Mouse (Mus musculus): ENCODE measurements around the gene Cptp. TPM values are rescaled to one million over a fixed set of nuclear protein-coding genes. Genes with fewer than 3 reads are reported as not detected.

Gene Cptp
- polyA plus RNA-seq, 1 experiment from 2014 or later: 29.1 TPM

GRCm38 (mm10) chr4:155895826-155896225, 26.6 kb upstream of the Cptp start:
- Histone ChIP-seq H3K27ac (replicated peaks) (no peak overlapping the region), H3K4me1 (replicated peaks) (peaks cover 37% of the 10 kb centered on the region), H3K4me2 (peak overlapping the region; percentile 99), H3K27me3 (no peaks in the 10 kb centered on the region), H3K9me3 (no peaks in the 10 kb centered on the region), H3K9ac (no peak overlapping the region), H3K4me3 (0 out of 2 replicates have a peak overlapping the region, but pooled peaks have one; percentile 87), H3K36me3 (peaks cover 45% of the 10 kb centered on the region)
- WGBS: 98% methylated on average over 4 of the region's 4 CpGs
- no peak for ATAC-seq (ENCODE audit: low FRiP score, low read depth)

GRCm38 (mm10) chr4:155895216-155895615, 26.0 kb upstream of the Cptp start:
- no peak for ATAC-seq (ENCODE audit: low FRiP score, low read depth)
- 19% methylated on average over 6 of the region's 6 CpGs for whole genome bisulfite sequencing
- peak overlapping the region; percentile 87 for H3K4me3 ChIP-seq
- H3K27me3 ChIP-seq: no peaks in the 10 kb centered on the region
- H3K27ac ChIP-seq (replicated peaks): peak overlapping the region; percentile 52
- H3K9me3 ChIP-seq: no peaks in the 10 kb centered on the region
- H3K36me3 ChIP-seq: peaks cover 38% of the 10 kb centered on the region
- H3K4me2 ChIP-seq: peak overlapping the region; percentile 99
- peak overlapping the region; percentile 95; the same call in 1 of the 2 replicates for H3K9ac ChIP-seq
- peaks cover 43% of the 10 kb centered on the region for H3K4me1 ChIP-seq (replicated peaks)

GRCm38 (mm10) chr4:155894311-155894881, 25.2 kb upstream of the Cptp start:
- Histone ChIP-seq H3K27ac (replicated peaks) (peak overlapping the region; percentile 52), H3K4me2 (peak overlapping the region; percentile 99), H3K9ac (peak overlapping the region; percentile 95; the same call in 1 of the 2 replicates), H3K27me3 (no peaks in the 10 kb centered on the region), H3K36me3 (peaks cover 36% of the 10 kb centered on the region), H3K4me3 (peak overlapping the region; percentile 87), H3K9me3 (no peaks in the 10 kb centered on the region), H3K4me1 (replicated peaks) (peaks cover 51% of the 10 kb centered on the region)
- no peak for ATAC-seq (ENCODE audit: low FRiP score, low read depth)
- 23% methylated on average over 8 of the region's 8 CpGs for WGBS

GRCm38 (mm10) chr4:155893212-155893690, 24.0 kb upstream of the Cptp start:
- peaks cover 36% of the 10 kb centered on the region for H3K36me3 ChIP-seq
- no peak for ATAC-seq (ENCODE audit: low FRiP score, low read depth)
- H3K27me3 ChIP-seq: no peaks in the 10 kb centered on the region
- peak overlapping the region; percentile 95 for H3K9ac ChIP-seq
- H3K27ac ChIP-seq (replicated peaks): no peak overlapping the region
- peak overlapping the region; percentile 99 for H3K4me2 ChIP-seq
- WGBS: 65% methylated on average over 8 of the region's 8 CpGs
- peaks cover 52% of the 10 kb centered on the region for H3K4me1 ChIP-seq (replicated peaks)
- peak overlapping the region; percentile 87 for H3K4me3 ChIP-seq
- no peaks in the 10 kb centered on the region for H3K9me3 ChIP-seq

- H3K36me3 ChIP-seq: peaks cover 38% of the 10 kb centered on the region
- peaks cover 52% of the 10 kb centered on the region for H3K4me1 ChIP-seq (replicated peaks)
- WGBS: 4% methylated on average over 37 of the region's 37 CpGs
- ATAC-seq (ENCODE audit: low FRiP score, low read depth): peak; percentile 35; the same call in 1 of the 2 replicates
- H3K27me3 ChIP-seq: no peaks in the 10 kb centered on the region
- H3K27ac ChIP-seq (replicated peaks): peak overlapping the region; percentile 100
- peak overlapping the region; percentile 87 for H3K4me3 ChIP-seq
- peak overlapping the region; percentile 95 for H3K9ac ChIP-seq
- H3K9me3 ChIP-seq: no peaks in the 10 kb centered on the region
- peak overlapping the region; percentile 99 for H3K4me2 ChIP-seq
These were observed 23.4 kb upstream of the Cptp start for GRCm38 (mm10) chr4:155892438-155893211.

GRCm38 (mm10) chr4:155892017-155892416, 22.8 kb upstream of the Cptp start:
- ATAC-seq (ENCODE audit: low FRiP score, low read depth): peak; percentile 85
- H3K9me3 ChIP-seq: no peaks in the 10 kb centered on the region
- no peaks in the 10 kb centered on the region for H3K27me3 ChIP-seq
- peak overlapping the region; percentile 87 for H3K4me3 ChIP-seq
- H3K27ac ChIP-seq (replicated peaks): peak overlapping the region; percentile 100
- peaks cover 43% of the 10 kb centered on the region for H3K36me3 ChIP-seq
- peaks cover 52% of the 10 kb centered on the region for H3K4me1 ChIP-seq (replicated peaks)
- H3K4me2 ChIP-seq: peak overlapping the region; percentile 99
- WGBS: under 1% methylated on average over 54 of the region's 56 CpGs
- H3K9ac ChIP-seq: peak overlapping the region; percentile 95

GRCm38 (mm10) chr4:155891551-155892001, 22.3 kb upstream of the Cptp start, which contains the start of the genes Pusl1 and Acap3:
Gene Pusl1, minus strand, starts transcription at chr4:155891781.
Gene Acap3, plus strand, starts transcription at chr4:155891822.
- peak within 1 kb of the TSS; percentile 95 for H3K9ac ChIP-seq
- WGBS: under 1% methylated on average over 52 of the region's 52 CpGs
- peak within 1 kb of the TSS; percentile 87 for H3K4me3 ChIP-seq
- H3K27me3 ChIP-seq: no peaks in the 10 kb centered on the region
- peak; percentile 86 for ATAC-seq (ENCODE audit: low FRiP score, low read depth)
- peaks cover 43% of the 10 kb centered on the region for H3K36me3 ChIP-seq
- peak within 1 kb of the TSS; percentile 99 for H3K4me2 ChIP-seq
- H3K4me1 ChIP-seq (replicated peaks): peaks cover 52% of the 10 kb centered on the region
- no peaks in the 10 kb centered on the region for H3K9me3 ChIP-seq
- peak within 1 kb of the TSS; percentile 100 for H3K27ac ChIP-seq (replicated peaks)

GRCm38 (mm10) chr4:155891011-155891471, 21.8 kb upstream of the Cptp start:
- peak overlapping the region; percentile 95 for H3K9ac ChIP-seq
- peaks cover 52% of the 10 kb centered on the region for H3K4me1 ChIP-seq (replicated peaks)
- H3K27ac ChIP-seq (replicated peaks): peak overlapping the region; percentile 100; the same call in 1 of the 2 replicates
- peaks cover 43% of the 10 kb centered on the region for H3K36me3 ChIP-seq
- no peaks in the 10 kb centered on the region for H3K9me3 ChIP-seq
- peak overlapping the region; percentile 87 for H3K4me3 ChIP-seq
- no peak; the same call in 1 of the 2 replicates for ATAC-seq (ENCODE audit: low FRiP score, low read depth)
- peak overlapping the region; percentile 99 for H3K4me2 ChIP-seq
- WGBS: under 1% methylated on average over 34 of the region's 34 CpGs
- H3K27me3 ChIP-seq: no peaks in the 10 kb centered on the region

GRCm38 (mm10) chr4:155889316-155889715, 20.1 kb upstream of the Cptp start:
- peaks cover 55% of the 10 kb centered on the region for H3K36me3 ChIP-seq

GRCm38 (mm10) chr4:155888181-155888580, 18.9 kb upstream of the Cptp start:
- no peak for ATAC-seq (ENCODE audit: low FRiP score, low read depth)
- H3K4me1 ChIP-seq (replicated peaks): peaks cover 23% of the 10 kb centered on the region
- H3K27me3 ChIP-seq: no peaks in the 10 kb centered on the region
- H3K27ac ChIP-seq (replicated peaks): no peak overlapping the region
- H3K36me3 ChIP-seq: peaks cover 58% of the 10 kb centered on the region
- 96% methylated on average over 9 of the region's 9 CpGs for WGBS
- no peak overlapping the region for H3K9ac ChIP-seq
- H3K4me2 ChIP-seq: no peak overlapping the region
- no peak overlapping the region for H3K4me3 ChIP-seq
- H3K9me3 ChIP-seq: no peaks in the 10 kb centered on the region

More at GRCm38 (mm10) chr4:155889316-155889715, 20.1 kb upstream of the Cptp start:
- H3K27ac ChIP-seq (replicated peaks): no peak overlapping the region
- WGBS: 87% methylated on average over 5 of the region's 5 CpGs
- no peak overlapping the region for H3K4me2 ChIP-seq
- H3K4me3 ChIP-seq: no peak overlapping the region
- H3K9me3 ChIP-seq: no peaks in the 10 kb centered on the region
- no peaks in the 10 kb centered on the region for H3K27me3 ChIP-seq
- H3K9ac ChIP-seq: no peak overlapping the region
- ATAC-seq (ENCODE audit: low FRiP score, low read depth): no peak
- H3K4me1 ChIP-seq (replicated peaks): peaks cover 35% of the 10 kb centered on the region

- ATAC-seq (ENCODE audit: low FRiP score, low read depth): no peak
- H3K9ac ChIP-seq: no peak overlapping the region
- no peak overlapping the region for H3K4me2 ChIP-seq
- H3K4me3 ChIP-seq: no peak overlapping the region
- 92% methylated on average over 10 of the region's 10 CpGs for WGBS
- no peaks in the 10 kb centered on the region for H3K27me3 ChIP-seq
- H3K36me3 ChIP-seq: peaks cover 58% of the 10 kb centered on the region
- peaks cover 18% of the 10 kb centered on the region for H3K4me1 ChIP-seq (replicated peaks)
- H3K9me3 ChIP-seq: no peaks in the 10 kb centered on the region
- H3K27ac ChIP-seq (replicated peaks): no peak overlapping the region
These were observed 18.4 kb upstream of the Cptp start for GRCm38 (mm10) chr4:155887674-155888073.

- Histone ChIP-seq H3K36me3 (peaks cover 58% of the 10 kb centered on the region), H3K4me1 (replicated peaks) (peaks cover 18% of the 10 kb centered on the region), H3K9me3 (no peaks in the 10 kb centered on the region), H3K4me2 (no peak overlapping the region), H3K27me3 (no peaks in the 10 kb centered on the region), H3K27ac (replicated peaks) (no peak overlapping the region), H3K9ac (no peak overlapping the region), H3K4me3 (no peak overlapping the region)
- 92% methylated on average over 5 of the region's 5 CpGs for WGBS
- no peak for ATAC-seq (ENCODE audit: low FRiP score, low read depth)
These were observed 17.1 kb upstream of the Cptp start for GRCm38 (mm10) chr4:155886330-155886729.
